Mouse (Mus musculus) cerebellum, adult 2 months (tissue): ENCODE data around the gene Ercc4.

ENCODE experiments used
- CTCF ChIP-seq: fragments of 200-500 bp; IDR thresholded peaks from 2 replicates; pipeline ENCODE4 v1.5.1; 2011; ENCODE audit warnings: low read depth, mild to moderate bottlenecking, control low read depth, low read length, moderate library complexity, borderline replicate concordance; ENCODE audit not compliant: insufficient read depth
- POLR2A ChIP-seq: fragments of 200-500 bp; IDR thresholded peaks from 2 replicates; pipeline ENCODE4 v1.6.1; 2011; ENCODE audit warnings: low read length, control low read depth, borderline replicate concordance; ENCODE audit not compliant: insufficient read depth

DNA sequence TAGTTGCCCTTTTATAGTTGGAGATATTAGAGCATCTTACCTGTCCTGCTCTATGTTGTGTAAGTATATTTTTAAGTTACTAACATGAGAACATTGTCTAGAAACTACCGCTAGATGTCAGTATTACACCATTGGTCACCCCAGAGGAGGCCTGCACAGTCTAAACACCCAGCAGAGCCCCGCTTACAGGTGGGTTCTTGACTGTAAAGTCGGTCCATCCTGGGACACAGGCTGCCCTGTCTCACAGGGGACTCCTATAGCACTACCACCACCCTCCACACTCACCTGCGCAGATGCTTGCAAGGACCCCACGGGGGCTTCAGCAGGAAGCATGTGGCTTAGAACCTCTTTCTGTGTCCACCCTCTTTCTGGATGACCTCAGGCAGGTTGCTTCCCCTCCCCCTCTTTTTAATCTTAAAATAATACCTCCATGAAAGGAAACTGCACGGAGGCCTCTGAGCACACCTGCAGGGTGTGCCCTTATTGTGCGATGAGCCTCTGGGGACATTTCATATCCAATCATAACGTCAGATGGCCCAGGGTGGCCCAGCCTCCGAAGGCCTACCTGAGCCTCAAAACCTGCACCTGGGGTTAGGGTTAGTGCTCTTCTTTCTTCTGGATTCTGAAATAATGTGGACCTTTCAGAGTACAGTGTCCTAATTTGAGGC, 7.9 kb downstream of the Ercc4 start:
- TF ChIP-seq POLR2A (no peak), CTCF (peak; percentile 66)
